Mouse (Mus musculus): ENCODE measurements around the gene Ddx28. TPM values are rescaled to one million over a fixed set of nuclear protein-coding genes. Genes with fewer than 3 reads are reported as not detected.

Gene Ddx28
- polyA plus RNA-seq, 1 experiment, result 15.2 TPM

DNA sequence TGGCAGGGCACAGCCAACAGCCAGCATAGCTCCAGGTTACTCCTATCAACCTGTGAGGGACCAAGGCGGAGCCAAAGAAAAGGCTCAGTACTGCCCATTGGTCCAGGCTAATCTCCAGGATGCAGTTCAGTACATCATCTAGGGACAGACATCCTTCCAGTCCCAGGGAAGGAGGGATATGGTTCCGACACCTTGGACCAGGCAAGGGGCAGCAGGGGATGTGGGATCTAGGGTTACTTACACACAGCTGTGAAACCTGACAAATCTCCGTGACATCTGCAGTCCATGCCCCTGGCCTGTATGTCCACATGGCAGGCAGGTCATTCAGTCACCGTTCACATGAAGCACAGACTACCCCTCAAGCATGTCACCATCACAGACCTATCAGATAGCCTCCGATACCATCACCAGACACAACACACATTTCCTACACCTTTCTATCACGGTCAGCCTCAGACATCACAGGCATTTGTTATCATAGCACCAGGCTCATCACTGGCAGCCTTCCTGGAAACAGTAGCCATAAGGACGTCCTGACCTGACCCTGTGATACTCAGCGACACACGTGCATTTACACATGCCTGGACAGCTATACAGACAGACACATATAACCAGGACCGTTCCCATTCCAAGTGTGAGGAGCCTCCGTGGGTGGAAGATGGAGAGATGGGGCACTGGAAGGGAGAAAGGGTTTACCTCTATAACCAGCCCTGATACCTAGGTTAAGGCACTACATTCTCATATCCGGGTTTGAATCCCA is 47.0 kb downstream of the Ddx28 start:
- no peak for DNase-seq
- 70% methylated on average over 12 of the region's 12 CpGs for WGBS
- H3K4me3 ChIP-seq (replicated peaks; ENCODE audit: insufficient read depth, low read depth, low read length), result no peak overlapping the region
- H3K4me1 ChIP-seq (ENCODE audit: control insufficient read depth, insufficient read depth, low read length), result peaks cover 5% of the 10 kb centered on the region
- TF ChIP-seq CTCF (IDR thresholded peaks at IDR 0.05; ENCODE audit: borderline replicate concordance, insufficient read depth, low read depth, low read length) (no peak), POLR2A (IDR thresholded peaks at IDR 0.05; ENCODE audit: borderline replicate concordance, insufficient read depth, low read length) (no peak)
- H3K27ac ChIP-seq (ENCODE audit: insufficient read depth, low read length), result no peak overlapping the region
- H3K27me3 ChIP-seq (ENCODE audit: control insufficient read depth, insufficient read depth, low read length), result peaks cover 4% of the 10 kb centered on the region; the same call in 1 of the 2 replicates

DNA sequence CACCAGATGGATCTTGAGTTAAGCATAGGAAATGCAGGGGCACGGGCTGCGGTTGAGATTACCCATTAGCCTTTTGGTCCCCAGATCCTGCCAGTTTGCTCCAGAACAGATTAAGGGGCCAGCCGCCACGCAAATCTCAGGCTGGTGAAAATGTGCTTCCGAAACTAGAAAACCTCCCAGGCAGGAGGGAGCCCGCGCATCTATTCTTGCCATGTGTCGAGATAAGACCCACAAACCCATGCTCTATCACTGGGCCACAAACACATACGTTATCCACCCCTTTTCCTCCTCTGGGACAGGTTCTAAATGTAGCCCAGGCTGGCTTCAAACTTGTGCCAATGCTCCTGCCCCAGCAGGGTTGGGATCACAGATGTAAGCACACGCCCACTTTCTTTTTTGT is 50.1 kb downstream of the Ddx28 start:
- WGBS, result 95% methylated on average over 10 of the region's 10 CpGs
- no peak for TF ChIP-seq POLR2A (IDR thresholded peaks at IDR 0.05; ENCODE audit: borderline replicate concordance, insufficient read depth, low read length)
- no peak for TF ChIP-seq CTCF (IDR thresholded peaks at IDR 0.05; ENCODE audit: borderline replicate concordance, insufficient read depth, low read depth, low read length)
- peaks cover 12% of the 10 kb centered on the region for H3K4me1 ChIP-seq (ENCODE audit: control insufficient read depth, insufficient read depth, low read length)
- no peak for DNase-seq
- no peak overlapping the region for H3K27ac ChIP-seq (ENCODE audit: insufficient read depth, low read length)
- peaks cover 4% of the 10 kb centered on the region; the same call in 1 of the 2 replicates for H3K27me3 ChIP-seq (ENCODE audit: control insufficient read depth, insufficient read depth, low read length)
- no peak overlapping the region for H3K4me3 ChIP-seq (replicated peaks; ENCODE audit: insufficient read depth, low read depth, low read length)

GRCm38 (mm10) chr8:105961101-105961500 is 50.6 kb downstream of the Ddx28 start:
- peaks cover 11% of the 10 kb centered on the region for H3K4me1 ChIP-seq (ENCODE audit: control insufficient read depth, insufficient read depth, low read length)
- WGBS, result 85% methylated on average over 14 of the region's 14 CpGs

More at GRCm38 (mm10) chr8:105961101-105961500, 50.6 kb downstream of the Ddx28 start:
- H3K27me3 ChIP-seq (ENCODE audit: control insufficient read depth, insufficient read depth, low read length), result peaks cover 4% of the 10 kb centered on the region; the same call in 1 of the 2 replicates
- H3K4me3 ChIP-seq (replicated peaks; ENCODE audit: insufficient read depth, low read depth, low read length), result no peak overlapping the region
- no peak overlapping the region for H3K27ac ChIP-seq (ENCODE audit: insufficient read depth, low read length)
- no peak for DNase-seq
- TF ChIP-seq CTCF (IDR thresholded peaks at IDR 0.05; ENCODE audit: borderline replicate concordance, insufficient read depth, low read depth, low read length), result no peak

Other genes starting within 250 kb of the Ddx28 start
- gene Ranbp10, start 184.5 kb downstream of the Ddx28 start, polyA plus RNA-seq (2012; rRNA removed), result 30.5 and 32.1 TPM in 2 replicates
- gene Tsnaxip1, start 184.2 kb downstream of the Ddx28 start, polyA plus RNA-seq (2012; rRNA removed), result 0.25 and 0.98 TPM in 2 replicates
- 27.8 and 30.8 TPM in 2 replicates for gene Cenpt, start 158.6 kb downstream of the Ddx28 start, polyA plus RNA-seq (2012; rRNA removed)
- gene Thap11, start 156.8 kb downstream of the Ddx28 start, polyA plus RNA-seq (2012; rRNA removed), result 52.0 and 53.5 TPM in 2 replicates
- gene Nutf2, start 151.3 kb downstream of the Ddx28 start, polyA plus RNA-seq (2012; rRNA removed), result 104 and 111 TPM in 2 replicates
- 75.5 and 81.8 TPM in 2 replicates for gene Edc4, start 131.0 kb downstream of the Ddx28 start, polyA plus RNA-seq (2012; rRNA removed)
- 4.7 and 5.3 TPM in 2 replicates for gene Nrn1l, start 118.3 kb downstream of the Ddx28 start, polyA plus RNA-seq (2012; rRNA removed)
- gene Pskh1, start 111.4 kb downstream of the Ddx28 start, polyA plus RNA-seq (2012; rRNA removed), result 13.6 and 14.1 TPM in 2 replicates
- gene Ctrl, start 78.0 kb downstream of the Ddx28 start, polyA plus RNA-seq (2012; rRNA removed), result 2.6 and 3.4 TPM in 2 replicates
- gene Psmb10, start 73.4 kb downstream of the Ddx28 start, polyA plus RNA-seq (2012; rRNA removed), result 84.3 and 89.4 TPM in 2 replicates
- gene Lcat, start 68.5 kb downstream of the Ddx28 start, polyA plus RNA-seq (2012; rRNA removed), result 106 and 110 TPM in 2 replicates
- gene Slc12a4, start 45.8 kb downstream of the Ddx28 start, polyA plus RNA-seq (2012; rRNA removed), result 34.9 and 36.1 TPM in 2 replicates
- gene Dpep3, start 32.5 kb downstream of the Ddx28 start, polyA plus RNA-seq (2012; rRNA removed), result not detected in 2 replicates
- 34.1 and 35.7 TPM in 2 replicates for gene Dus2, start 20.5 kb downstream of the Ddx28 start, polyA plus RNA-seq (2012; rRNA removed)
- 0.13 TPM in 1 of 2 replicates, not detected in the other for gene Dpep2nb, start 5.9 kb downstream of the Ddx28 start, polyA plus RNA-seq (2012; rRNA removed)
- 11.1 and 11.6 TPM in 2 replicates for gene Nfatc3, start 47.0 kb upstream of the Ddx28 start, polyA plus RNA-seq (2012; rRNA removed)
- 0.05 and 0.10 TPM in 2 replicates for gene Esrp2, start 125.1 kb upstream of the Ddx28 start, polyA plus RNA-seq (2012; rRNA removed)
- gene Pla2g15, start 138.5 kb upstream of the Ddx28 start, polyA plus RNA-seq (2012; rRNA removed), result 12.1 and 13.1 TPM in 2 replicates
- 25.4 and 25.8 TPM in 2 replicates for gene Slc7a6, start 157.0 kb upstream of the Ddx28 start, polyA plus RNA-seq (2012; rRNA removed)
- 31.6 and 33.7 TPM in 2 replicates for gene Slc7a6os, start 199.1 kb upstream of the Ddx28 start, polyA plus RNA-seq (2012; rRNA removed)
- gene Prmt7, start 199.1 kb upstream of the Ddx28 start, polyA plus RNA-seq (2012; rRNA removed), result 36.0 and 36.1 TPM in 2 replicates

Data from cerebellum, adult 2 months (tissue).